Mouse (Mus musculus): ENCODE results near the gene Gpr157. TPM values are rescaled to one million over a fixed set of nuclear protein-coding genes. Genes with fewer than 3 reads are reported as not detected.

The Gpr157 gene
- polyA plus RNA-seq, 1 experiment from 2014 or later: 0.26 TPM

DNA sequence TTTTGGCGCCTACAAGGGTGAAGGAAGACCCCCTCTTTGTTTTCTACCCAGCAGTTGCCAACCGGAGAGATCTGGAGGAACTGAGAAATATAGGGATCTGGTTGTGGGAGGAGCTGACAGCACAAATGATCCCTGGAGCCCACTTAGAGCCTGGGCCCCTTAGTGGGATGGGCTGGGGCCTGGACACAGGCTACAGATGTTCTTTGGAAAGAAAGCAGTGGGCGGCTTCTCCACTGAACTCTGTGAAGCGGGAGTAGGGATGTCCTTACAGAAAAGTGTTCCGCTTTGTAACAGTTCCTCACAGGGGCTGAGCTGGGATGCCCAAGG is 7.3 kb downstream of the Gpr157 start:
- H3K27ac ChIP-seq: no peak overlapping the region
- H3K36me3 ChIP-seq: no peaks in the 10 kb centered on the region
- 16% methylated on average over 5 of the region's 5 CpGs for WGBS
- no peak overlapping the region for H3K9ac ChIP-seq (replicated peaks)
- ATAC-seq: no peak
- H3K4me1 ChIP-seq (replicated peaks): peaks cover 15% of the 10 kb centered on the region
- peaks cover 45% of the 10 kb centered on the region for H3K27me3 ChIP-seq
- no peak overlapping the region for H3K4me2 ChIP-seq (replicated peaks)
- H3K9me3 ChIP-seq: no peaks in the 10 kb centered on the region
- no peak overlapping the region for H3K4me3 ChIP-seq (replicated peaks)

DNA sequence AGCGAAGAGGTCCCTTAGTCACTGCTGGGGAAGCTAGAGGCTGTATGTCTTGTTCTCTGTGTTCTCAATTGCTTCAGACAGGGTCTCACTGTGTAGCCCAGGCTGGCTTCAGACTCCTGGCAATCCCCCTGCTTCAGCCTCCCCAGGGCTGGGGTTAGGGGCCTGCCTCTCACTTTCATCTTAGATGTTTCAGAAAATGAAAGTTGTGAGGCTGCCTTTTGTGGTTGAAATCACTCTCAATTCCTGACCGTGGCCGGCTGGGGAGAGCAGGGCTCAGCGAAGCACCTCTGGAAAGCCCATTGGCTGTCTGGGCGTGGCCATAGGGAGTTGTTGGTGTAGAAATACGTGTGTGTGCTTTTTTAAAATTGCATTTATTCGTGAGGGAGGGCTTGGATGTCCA is 9.1 kb downstream of the Gpr157 start:
- H3K4me2 ChIP-seq (replicated peaks): no peak overlapping the region
- no peak overlapping the region for H3K9ac ChIP-seq (replicated peaks)
- H3K27ac ChIP-seq: no peak overlapping the region
- no peaks in the 10 kb centered on the region for H3K36me3 ChIP-seq
- ATAC-seq: no peak
- WGBS: 74% methylated on average over 7 of the region's 7 CpGs
- H3K9me3 ChIP-seq: no peaks in the 10 kb centered on the region
- no peak overlapping the region for H3K4me3 ChIP-seq (replicated peaks)
- peaks cover 43% of the 10 kb centered on the region for H3K27me3 ChIP-seq
- peaks cover 15% of the 10 kb centered on the region for H3K4me1 ChIP-seq (replicated peaks)

DNA sequence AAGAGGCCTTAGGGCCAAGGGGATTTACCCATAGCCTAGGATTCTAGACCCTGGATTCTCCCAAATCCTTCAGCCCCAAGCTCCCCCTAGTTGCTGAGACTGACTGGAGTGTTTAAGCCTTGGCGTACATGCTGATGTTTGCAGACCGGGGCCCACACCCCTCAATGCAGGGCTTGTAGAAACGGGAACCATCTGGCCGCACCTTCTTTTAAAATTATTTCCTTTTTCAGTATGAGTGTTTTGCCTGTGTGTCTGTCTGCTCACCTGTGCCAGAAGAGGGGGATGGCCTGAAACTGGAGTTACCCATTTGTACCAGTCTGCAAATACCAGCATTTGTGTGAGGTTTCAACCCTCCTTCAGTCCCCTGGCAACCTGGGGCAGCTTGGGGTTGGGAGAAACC is 10.7 kb downstream of the Gpr157 start:
- Histone ChIP-seq H3K4me1 (replicated peaks) (peaks cover 15% of the 10 kb centered on the region), H3K36me3 (no peaks in the 10 kb centered on the region), H3K9ac (replicated peaks) (no peak overlapping the region), H3K27ac (no peak overlapping the region), H3K4me3 (replicated peaks) (no peak overlapping the region), H3K4me2 (replicated peaks) (no peak overlapping the region), H3K27me3 (peaks cover 36% of the 10 kb centered on the region), H3K9me3 (no peaks in the 10 kb centered on the region)
- no peak for ATAC-seq
- WGBS: 87% methylated on average over 4 of the region's 4 CpGs

DNA sequence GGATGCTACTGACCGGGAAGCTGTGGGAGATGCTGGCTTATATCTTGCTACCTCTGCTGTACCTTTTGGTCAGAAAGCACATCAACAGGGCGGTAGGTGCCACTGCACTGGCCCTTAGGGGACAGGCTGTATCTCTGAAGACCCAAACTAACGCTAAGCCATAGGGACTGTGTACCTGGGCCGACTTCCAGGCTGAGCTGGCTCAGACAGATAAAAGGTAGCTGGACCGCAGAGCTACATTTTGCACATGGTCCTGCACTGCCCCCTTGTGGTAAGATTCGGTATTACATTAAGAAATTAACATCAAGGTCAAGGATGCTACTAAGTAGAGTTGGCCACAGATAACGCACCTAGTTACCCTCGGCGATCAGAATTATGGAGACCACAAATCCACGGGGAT is 11.7 kb downstream of the Gpr157 start:
- ATAC-seq: peak; percentile 83

DNA sequence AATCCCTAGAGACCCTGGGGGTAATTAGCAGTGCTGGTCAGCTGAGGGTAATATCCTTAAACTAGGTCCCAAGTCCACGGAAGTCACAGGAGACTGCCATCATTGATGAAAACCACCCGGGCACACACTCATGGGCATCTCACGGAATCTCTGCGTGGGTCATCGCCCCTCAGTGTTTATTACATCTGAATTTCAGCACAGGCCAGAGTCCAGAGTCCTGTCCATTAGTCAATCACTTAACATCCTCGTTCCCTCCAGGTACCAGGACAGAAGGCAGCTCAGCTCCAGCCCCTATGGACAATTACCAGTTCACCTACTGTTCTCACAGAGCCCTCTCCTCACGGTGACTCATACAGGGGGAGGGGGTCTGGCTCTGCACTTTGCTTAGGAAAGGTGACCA is 15.7 kb downstream of the Gpr157 start:
- H3K9me3 ChIP-seq: no peaks in the 10 kb centered on the region
- ATAC-seq: no peak
- no peak overlapping the region for H3K27ac ChIP-seq
- H3K4me1 ChIP-seq (replicated peaks): no peaks in the 10 kb centered on the region
- 87% methylated on average over 7 of the region's 7 CpGs for WGBS
- H3K4me2 ChIP-seq (replicated peaks): no peak overlapping the region
- peaks cover 24% of the 10 kb centered on the region for H3K27me3 ChIP-seq
- H3K9ac ChIP-seq (replicated peaks): no peak overlapping the region
- no peaks in the 10 kb centered on the region for H3K36me3 ChIP-seq
- H3K4me3 ChIP-seq (replicated peaks): no peak overlapping the region

More for the DNA sequence above, 11.7 kb downstream of the Gpr157 start:
- H3K9ac ChIP-seq (replicated peaks): no peak overlapping the region
- H3K9me3 ChIP-seq: no peaks in the 10 kb centered on the region
- no peaks in the 10 kb centered on the region for H3K36me3 ChIP-seq
- peaks cover 11% of the 10 kb centered on the region for H3K4me1 ChIP-seq (replicated peaks)
- no peak overlapping the region for H3K4me3 ChIP-seq (replicated peaks)
- WGBS: 20% methylated on average over 10 of the region's 10 CpGs
- peaks cover 36% of the 10 kb centered on the region for H3K27me3 ChIP-seq
- no peak overlapping the region for H3K27ac ChIP-seq
- H3K4me2 ChIP-seq (replicated peaks): no peak overlapping the region

DNA sequence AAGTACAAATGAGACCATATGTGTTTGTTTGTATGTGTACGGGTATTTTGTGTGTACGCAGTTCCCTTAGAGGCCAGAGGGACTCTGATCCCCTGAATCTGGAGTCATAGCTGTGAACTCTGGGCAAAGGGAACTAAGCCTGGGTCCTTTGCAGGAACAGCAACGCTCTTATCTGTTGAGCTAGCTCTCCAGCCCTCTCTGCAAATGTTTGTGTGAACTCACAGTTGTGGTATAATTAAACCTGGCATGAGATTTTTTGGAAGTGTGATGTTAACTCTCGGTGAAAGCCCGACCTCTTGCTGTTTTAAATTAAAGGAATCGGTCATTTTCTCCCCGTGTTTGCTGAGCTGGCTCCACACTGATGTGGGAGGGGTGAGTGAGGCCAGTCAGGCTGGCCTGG is 18.5 kb downstream of the Gpr157 start:
- no peak for ATAC-seq
- no peak overlapping the region for H3K9ac ChIP-seq (replicated peaks)
- no peaks in the 10 kb centered on the region for H3K4me1 ChIP-seq (replicated peaks)
- 72% methylated on average over 7 of the region's 7 CpGs for WGBS
- H3K27me3 ChIP-seq: peaks cover 5% of the 10 kb centered on the region; the same call in 1 of the 2 replicates
- no peak overlapping the region for H3K4me3 ChIP-seq (replicated peaks)
- no peaks in the 10 kb centered on the region for H3K36me3 ChIP-seq
- no peak overlapping the region for H3K27ac ChIP-seq
- H3K4me2 ChIP-seq (replicated peaks): no peak overlapping the region
- no peaks in the 10 kb centered on the region for H3K9me3 ChIP-seq

DNA sequence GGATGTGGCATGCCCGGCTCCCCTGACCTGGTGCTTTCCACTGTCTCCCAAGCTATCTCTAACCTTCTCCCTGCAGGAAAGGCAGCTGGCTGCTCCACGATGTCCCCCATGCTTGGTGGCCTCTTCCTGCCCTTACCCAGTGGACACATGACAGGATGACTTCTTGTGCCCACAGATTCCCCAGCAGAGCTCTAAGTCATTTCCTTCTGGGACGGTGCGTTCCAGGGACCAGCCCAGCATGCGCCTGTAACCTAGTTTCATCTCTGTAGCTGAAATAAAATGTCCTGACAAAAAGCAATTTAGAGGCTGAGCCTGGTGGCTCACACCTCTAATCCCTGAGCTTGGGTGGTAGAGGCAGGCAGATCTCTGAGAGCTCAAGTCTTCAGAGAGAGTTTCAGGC is 19.5 kb downstream of the Gpr157 start:
- H3K9ac ChIP-seq (replicated peaks): no peak overlapping the region
- H3K27ac ChIP-seq: no peak overlapping the region
- no peaks in the 10 kb centered on the region for H3K9me3 ChIP-seq
- no peaks in the 10 kb centered on the region for H3K4me1 ChIP-seq (replicated peaks)
- 84% methylated on average over 5 of the region's 5 CpGs for WGBS
- no peak overlapping the region for H3K4me3 ChIP-seq (replicated peaks)
- H3K36me3 ChIP-seq: no peaks in the 10 kb centered on the region
- ATAC-seq: no peak
- no peak overlapping the region for H3K4me2 ChIP-seq (replicated peaks)
- no peaks in the 10 kb centered on the region for H3K27me3 ChIP-seq

DNA sequence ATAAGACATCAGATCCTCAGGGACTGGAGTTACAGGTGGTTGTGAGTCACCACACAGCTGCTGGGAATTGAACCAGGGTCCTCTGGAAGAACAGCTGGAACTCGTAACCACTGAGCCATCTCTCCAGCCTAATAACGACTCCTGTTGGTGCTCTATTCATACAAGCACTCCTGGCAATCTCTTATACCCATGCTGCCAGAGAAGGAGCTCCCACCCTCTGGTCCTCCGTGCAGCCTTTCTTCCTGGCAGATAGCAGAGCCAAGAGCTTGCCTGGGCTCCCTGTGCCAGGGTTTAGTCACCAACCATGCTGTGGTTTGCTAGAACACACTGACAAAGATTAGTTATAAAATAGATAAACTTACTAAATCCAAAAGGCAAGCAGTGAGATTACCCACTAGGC is 22.5 kb downstream of the Gpr157 start:
- 61% methylated on average over 3 of the region's 3 CpGs for WGBS
- H3K4me2 ChIP-seq (replicated peaks): no peak overlapping the region
- no peaks in the 10 kb centered on the region for H3K36me3 ChIP-seq
- no peaks in the 10 kb centered on the region for H3K27me3 ChIP-seq
- H3K9me3 ChIP-seq: no peaks in the 10 kb centered on the region
- no peak overlapping the region for H3K9ac ChIP-seq (replicated peaks)
- no peak overlapping the region for H3K4me3 ChIP-seq (replicated peaks)
- ATAC-seq: no peak
- H3K4me1 ChIP-seq (replicated peaks): peaks cover 3% of the 10 kb centered on the region
- no peak overlapping the region for H3K27ac ChIP-seq

DNA sequence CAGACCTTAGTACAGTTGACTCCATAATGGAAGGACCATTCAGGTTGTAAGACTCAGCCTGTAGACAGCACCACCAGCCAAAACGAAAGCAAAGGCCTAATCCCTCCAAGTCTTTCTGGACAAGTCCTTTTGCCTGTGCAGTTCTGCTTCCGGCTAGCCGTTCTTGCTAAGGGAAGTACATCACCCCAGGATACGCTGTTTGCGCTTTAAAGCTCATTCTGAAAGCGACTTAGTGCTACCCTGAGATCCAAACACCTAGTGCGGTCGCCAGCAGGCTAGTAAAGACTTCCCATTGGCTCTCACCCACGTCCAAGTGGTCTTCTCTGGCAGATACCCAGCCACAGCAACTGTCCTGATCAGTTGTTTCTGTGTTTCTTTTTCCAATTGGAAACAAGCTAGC is 23.2 kb downstream of the Gpr157 start:
- Histone ChIP-seq H3K4me1 (replicated peaks) (peaks cover 3% of the 10 kb centered on the region), H3K36me3 (no peaks in the 10 kb centered on the region), H3K27ac (no peak overlapping the region), H3K4me2 (replicated peaks) (no peak overlapping the region), H3K9ac (replicated peaks) (no peak overlapping the region), H3K27me3 (no peaks in the 10 kb centered on the region), H3K9me3 (no peaks in the 10 kb centered on the region), H3K4me3 (replicated peaks) (no peak overlapping the region)
- WGBS: 71% methylated on average over 9 of the region's 9 CpGs
- ATAC-seq: no peak

DNA sequence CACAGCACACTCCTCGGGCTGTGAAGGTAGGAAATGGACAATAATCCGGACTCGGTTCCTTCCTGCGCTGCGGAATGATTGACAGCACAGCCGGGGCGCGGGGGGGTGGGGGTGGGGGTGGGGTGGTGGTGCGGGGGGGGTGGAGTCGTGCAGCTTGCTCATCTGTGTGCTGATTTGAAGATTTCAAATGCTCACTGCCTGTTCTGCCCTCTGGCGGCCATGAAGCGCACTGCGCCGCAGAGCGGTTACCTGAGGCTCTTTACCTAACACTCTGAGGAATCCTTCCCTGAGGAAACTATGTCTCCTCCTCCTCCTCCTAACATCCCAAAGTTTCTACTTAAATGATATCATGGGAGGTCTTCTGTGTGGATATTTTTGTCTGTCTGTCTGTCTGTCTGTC is 25.7 kb downstream of the Gpr157 start:
- Histone ChIP-seq H3K36me3 (no peaks in the 10 kb centered on the region), H3K4me2 (replicated peaks) (peak overlapping the region; percentile 35), H3K4me1 (replicated peaks) (peaks cover 3% of the 10 kb centered on the region), H3K9me3 (no peaks in the 10 kb centered on the region), H3K4me3 (replicated peaks) (no peak overlapping the region), H3K27ac (no peak overlapping the region), H3K27me3 (no peaks in the 10 kb centered on the region), H3K9ac (replicated peaks) (no peak overlapping the region)
- WGBS: 5% methylated on average over 15 of the region's 15 CpGs
- ATAC-seq: no peak

DNA sequence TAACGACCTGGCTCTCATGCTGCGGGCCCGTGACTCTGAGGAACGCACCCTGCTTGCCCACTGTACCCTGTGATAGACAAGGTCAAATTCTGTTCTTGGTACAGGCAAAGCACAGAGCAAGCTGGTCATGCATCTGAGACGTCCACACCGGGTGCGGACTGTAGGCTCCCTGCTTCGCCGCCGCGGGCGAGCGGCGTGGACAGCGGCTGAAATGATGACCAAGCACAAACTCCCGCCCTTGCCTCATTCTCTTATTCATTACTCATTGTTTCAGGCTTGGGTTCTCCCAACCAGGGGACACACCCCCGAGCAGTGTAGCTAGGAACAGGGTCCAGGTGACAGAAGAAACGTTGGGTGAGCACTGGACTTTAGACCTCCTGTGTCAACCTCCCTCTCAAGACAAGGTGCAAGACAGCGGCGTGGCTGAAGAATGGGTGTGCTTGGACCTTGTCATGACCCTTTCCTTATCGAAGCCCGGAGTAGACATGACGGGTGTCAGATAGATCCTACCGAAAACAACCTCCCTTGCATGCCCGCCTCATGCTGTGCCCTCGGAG is 27.4 kb downstream of the Gpr157 start:
- Histone ChIP-seq H3K9me3 (no peaks in the 10 kb centered on the region), H3K4me3 (replicated peaks) (no peak overlapping the region), H3K4me2 (replicated peaks) (no peak overlapping the region), H3K9ac (replicated peaks) (no peak overlapping the region), H3K27me3 (no peaks in the 10 kb centered on the region), H3K36me3 (no peaks in the 10 kb centered on the region), H3K4me1 (replicated peaks) (peaks cover 11% of the 10 kb centered on the region), H3K27ac (no peak overlapping the region)
- WGBS: 92% methylated on average over 26 of the region's 26 CpGs
- no peak for ATAC-seq

DNA sequence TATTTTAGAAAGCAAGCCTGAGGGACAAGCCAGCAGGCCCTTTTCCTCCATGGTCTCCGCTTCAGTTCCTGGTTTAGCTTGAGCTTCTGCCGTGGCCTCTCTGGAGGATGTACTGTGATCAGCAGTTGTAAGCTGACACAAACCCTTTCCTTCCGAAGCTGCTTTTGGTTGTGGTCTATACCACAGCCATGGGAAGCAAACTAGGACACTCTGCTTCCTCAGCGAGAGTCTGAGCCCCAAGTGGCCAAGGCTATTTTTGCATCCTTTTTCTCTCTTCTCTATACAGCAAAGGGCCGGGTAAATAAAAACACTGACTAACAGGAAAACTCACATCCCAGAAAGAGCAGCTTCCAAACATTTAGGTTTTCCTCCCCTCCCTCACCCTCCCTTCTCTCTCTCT is 30.1 kb downstream of the Gpr157 start:
- no peak for ATAC-seq
- no peak overlapping the region for H3K27ac ChIP-seq
- H3K9ac ChIP-seq (replicated peaks): no peak overlapping the region
- H3K4me1 ChIP-seq (replicated peaks): peaks cover 11% of the 10 kb centered on the region
- H3K27me3 ChIP-seq: no peaks in the 10 kb centered on the region
- WGBS: 49% methylated on average over 5 of the region's 5 CpGs
- H3K9me3 ChIP-seq: no peaks in the 10 kb centered on the region
- no peak overlapping the region for H3K4me3 ChIP-seq (replicated peaks)
- H3K4me2 ChIP-seq (replicated peaks): no peak overlapping the region
- no peaks in the 10 kb centered on the region for H3K36me3 ChIP-seq

DNA sequence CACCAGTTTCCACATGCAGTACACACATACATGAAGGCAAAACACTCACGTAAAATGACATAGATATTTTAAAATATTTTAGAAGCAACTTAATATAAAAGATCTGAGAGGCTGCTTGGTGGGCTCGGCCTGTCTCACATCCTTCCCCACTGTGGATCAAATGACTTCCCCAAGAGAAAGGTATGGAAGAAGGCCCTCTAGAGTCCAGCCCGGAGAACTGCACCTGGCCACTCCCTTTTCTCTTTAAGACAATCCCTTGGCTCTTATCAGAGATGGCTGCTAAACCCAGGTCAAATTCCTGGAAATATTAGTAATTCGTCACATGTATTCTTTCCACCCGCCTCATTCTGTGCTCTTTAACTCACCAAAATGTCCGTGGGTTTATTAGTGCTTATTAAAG is 31.0 kb downstream of the Gpr157 start:
- no peaks in the 10 kb centered on the region for H3K9me3 ChIP-seq
- 63% methylated on average over 6 of the region's 6 CpGs for WGBS
- H3K27me3 ChIP-seq: no peaks in the 10 kb centered on the region
- H3K4me2 ChIP-seq (replicated peaks): no peak overlapping the region
- H3K36me3 ChIP-seq: no peaks in the 10 kb centered on the region
- H3K9ac ChIP-seq (replicated peaks): no peak overlapping the region
- no peak overlapping the region for H3K27ac ChIP-seq
- ATAC-seq: no peak
- peaks cover 8% of the 10 kb centered on the region; the same call in 1 of the 2 replicates for H3K4me1 ChIP-seq (replicated peaks)
- H3K4me3 ChIP-seq (replicated peaks): no peak overlapping the region
